Mouse (Mus musculus): Measurements from ENCODE around the gene Lamc1.

Gene Lamc1

GRCm38 (mm10) chr1:153296035-153296434 is 36.6 kb downstream of the Lamc1 start:
- no peak for DNase-seq

- DNase-seq, result no peak
Measured at GRCm38 (mm10) chr1:153292892-153293291, 39.7 kb downstream of the Lamc1 start.

- DNase-seq, result no peak
Measured at GRCm38 (mm10) chr1:153292202-153292601, 40.4 kb downstream of the Lamc1 start.

GRCm38 (mm10) chr1:153291416-153291815 is 41.2 kb downstream of the Lamc1 start:
- no peak for DNase-seq

- DNase-seq, result no peak
Measured at GRCm38 (mm10) chr1:153288010-153288409, 44.6 kb downstream of the Lamc1 start.

GRCm38 (mm10) chr1:153287443-153287842 is 45.1 kb downstream of the Lamc1 start:
- no peak for DNase-seq

GRCm38 (mm10) chr1:153286216-153286615 is 46.4 kb downstream of the Lamc1 start:
- no peak for DNase-seq

GRCm38 (mm10) chr1:153285188-153285587 is 47.4 kb downstream of the Lamc1 start:
- DNase-seq, result no peak

GRCm38 (mm10) chr1:153282342-153282975 is 50.1 kb downstream of the Lamc1 start:
- no peak for DNase-seq

GRCm38 (mm10) chr1:153281483-153281882 is 51.1 kb downstream of the Lamc1 start:
- no peak for DNase-seq

- no peak for DNase-seq
Measured at GRCm38 (mm10) chr1:153280411-153280810, 52.2 kb downstream of the Lamc1 start.

GRCm38 (mm10) chr1:153278028-153278613 is 54.5 kb downstream of the Lamc1 start:
- peak; percentile 39 for DNase-seq

- no peak for DNase-seq
Measured at GRCm38 (mm10) chr1:153275466-153275865, 57.1 kb downstream of the Lamc1 start.

- DNase-seq, result peak; percentile 22
Measured at GRCm38 (mm10) chr1:153274611-153275010, 58.0 kb downstream of the Lamc1 start.

GRCm38 (mm10) chr1:153273657-153274056 is 58.9 kb downstream of the Lamc1 start:
- DNase-seq, result peak; percentile 48

- DNase-seq, result no peak
Measured at GRCm38 (mm10) chr1:153270827-153271226, 61.8 kb downstream of the Lamc1 start.

GRCm38 (mm10) chr1:153269681-153270080 is 62.9 kb downstream of the Lamc1 start:
- no peak for DNase-seq

GRCm38 (mm10) chr1:153268806-153269309 is 63.7 kb downstream of the Lamc1 start:
- DNase-seq, result no peak

GRCm38 (mm10) chr1:153268306-153268705 is 64.3 kb downstream of the Lamc1 start:
- no peak for DNase-seq

- DNase-seq, result no peak
Measured at GRCm38 (mm10) chr1:153267730-153268129, 64.9 kb downstream of the Lamc1 start.

- DNase-seq, result no peak
Measured at GRCm38 (mm10) chr1:153266891-153267290, 65.7 kb downstream of the Lamc1 start.

GRCm38 (mm10) chr1:153265579-153265978 is 67.0 kb downstream of the Lamc1 start:
- DNase-seq, result no peak

- no peak for DNase-seq
Measured at GRCm38 (mm10) chr1:153265066-153265465, 67.5 kb downstream of the Lamc1 start.

GRCm38 (mm10) chr1:153259752-153260300 is 72.8 kb downstream of the Lamc1 start:
- no peak for DNase-seq
